Mouse (Mus musculus) forebrain, embryonic 15.5 days (tissue): Measurements from ENCODE around the gene Trim11. TPM values are rescaled to one million over a fixed set of nuclear protein-coding genes. Genes with fewer than 3 reads are reported as not detected.
"Not testable (repeated sequence)": the region's sequence is repeated elsewhere in the genome, so short reads cannot be mapped to it uniquely, and the experiment has no call there.

ENCODE experiments used
- ATAC-seq: fragments of 200-750 bp; cut with Nextera tagmentation; replicated peaks from 2 replicates; pipeline ENCODE4 v1.8.0; 2017; ENCODE audit warnings: mild to moderate bottlenecking, moderate TSS enrichment, moderate library complexity
- H3K27ac ChIP-seq: fragments of 300-500 bp; sonication (generic); replicated peaks from 2 replicates; pipeline ENCODE4 v1.5.1; 2015; ENCODE audit warnings: mild to moderate bottlenecking, inconsistent platforms
- H3K27me3 ChIP-seq: fragments of 300-500 bp; sonication (generic); 2 replicates; pipeline ENCODE4 v1.6.1; 2015; ENCODE audit warnings: inconsistent platforms
- H3K36me3 ChIP-seq: fragments of 300-500 bp; sonication (generic); 2 replicates; pipeline ENCODE4 v1.6.1; 2015; ENCODE audit warnings: mild to moderate bottlenecking, inconsistent platforms
- H3K4me1 ChIP-seq: fragments of 300-500 bp; sonication (generic); 2 replicates; pipeline ENCODE4 v1.6.1; 2015; ENCODE audit warnings: inconsistent platforms
- H3K4me2 ChIP-seq: fragments of 300-500 bp; sonication (generic); replicated peaks from 2 replicates; pipeline ENCODE4 v1.6.1; 2015; ENCODE audit warnings: mild to moderate bottlenecking, inconsistent platforms
- H3K4me3 ChIP-seq: fragments of 300-500 bp; sonication (generic); 2 replicates; pipeline ENCODE4 v1.5.1; 2015; ENCODE audit warnings: mild to moderate bottlenecking, inconsistent platforms
- H3K9ac ChIP-seq: fragments of 300-500 bp; sonication (generic); replicated peaks from 2 replicates; pipeline ENCODE4 v1.6.1; 2015; ENCODE audit warnings: mild to moderate bottlenecking, inconsistent platforms
- H3K9me3 ChIP-seq: fragments of 300-500 bp; sonication (generic); 2 replicates; pipeline ENCODE4 v1.6.1; 2016; ENCODE audit warnings: inconsistent platforms
- WGBS: fragments of 180-500 bp; shearing (Covaris S2); methylation state at CpG from one replicate; pipeline ENCODE4 v1.1.7; 2015; ENCODE audit warnings: mixed read lengths; 5-methylcytosine and 5-hydroxymethylcytosine counted together
- polyA plus RNA-seq: library from polyadenylated mRNA; unstranded; fragments of >200 nt; fragmentation: Nextera tagmentation; extraction: Ambion mirVana; gene quantifications from 2 replicates; pipeline ENCODE4 v1.2.1, GENCODE M21; 2015

The Trim11 gene
- polyA plus RNA-seq, 1 experiment from 2014 or later = 24.8 TPM

GRCm38 (mm10) chr11:58948542-58949479 is 29.1 kb upstream of the Trim11 start, which contains the start of gene Hist3h2ba:
Gene Hist3h2ba (plus strand): TSS chr11:58948920.
- Histone ChIP-seq H3K4me1 (peaks cover 32% of the 10 kb centered on the region), H3K27me3 (no peaks in the 10 kb centered on the region), H3K27ac (peak within 1 kb of the TSS; percentile 100), H3K9ac (peak within 1 kb of the TSS; percentile 93), H3K4me2 (peak within 1 kb of the TSS; percentile 71), H3K9me3 (no peaks in the 10 kb centered on the region), H3K4me3 (peak within 1 kb of the TSS; percentile 69), H3K36me3 (no peaks in the 10 kb centered on the region)
- peak; percentile 92 for ATAC-seq
- WGBS = under 1% methylated on average over 48 of the region's 48 CpGs

GRCm38 (mm10) chr11:58949480-58950431 is 28.1 kb upstream of the Trim11 start:
- Histone ChIP-seq H3K27me3 (no peaks in the 10 kb centered on the region), H3K4me2 (peak overlapping the region; percentile 71), H3K9ac (peak overlapping the region; percentile 93), H3K4me1 (peaks cover 32% of the 10 kb centered on the region), H3K36me3 (no peaks in the 10 kb centered on the region), H3K4me3 (peak overlapping the region; percentile 69), H3K9me3 (no peaks in the 10 kb centered on the region), H3K27ac (peak overlapping the region; percentile 100)
- peak; percentile 60 for ATAC-seq
- under 1% methylated on average over 20 of the region's 20 CpGs for WGBS

GRCm38 (mm10) chr11:58951210-58951609 is 26.7 kb upstream of the Trim11 start:
- Histone ChIP-seq H3K27me3 (no peaks in the 10 kb centered on the region), H3K4me2 (peak overlapping the region; percentile 71), H3K4me3 (peak overlapping the region; percentile 69; the same call in 1 of the 2 replicates), H3K9ac (peak overlapping the region; percentile 93; the same call in 1 of the 2 replicates), H3K4me1 (peaks cover 34% of the 10 kb centered on the region), H3K36me3 (no peaks in the 10 kb centered on the region), H3K9me3 (no peaks in the 10 kb centered on the region), H3K27ac (peak overlapping the region; percentile 100)
- 50% methylated on average over 5 of the region's 5 CpGs for WGBS
- no peak for ATAC-seq

- ATAC-seq = peak; percentile 31
- WGBS = 1% methylated on average over 33 of the region's 33 CpGs
- no peaks in the 10 kb centered on the region for H3K36me3 ChIP-seq
- H3K27me3 ChIP-seq = no peaks in the 10 kb centered on the region
- H3K27ac ChIP-seq = peak overlapping the region; percentile 98
- peak overlapping the region; percentile 71 for H3K9ac ChIP-seq
- H3K4me2 ChIP-seq = peak overlapping the region; percentile 56
- no peaks in the 10 kb centered on the region for H3K9me3 ChIP-seq
- H3K4me3 ChIP-seq = peak overlapping the region; percentile 99
- H3K4me1 ChIP-seq = peaks cover 52% of the 10 kb centered on the region
Observed at GRCm38 (mm10) chr11:58953351-58954169, 24.3 kb upstream of the Trim11 start.

- H3K9ac ChIP-seq = peak overlapping the region; percentile 71
- not testable (repeated sequence) for H3K36me3 ChIP-seq, H3K27me3 ChIP-seq, H3K9me3 ChIP-seq
- peak overlapping the region; percentile 98 for H3K27ac ChIP-seq
- peak overlapping the region; percentile 56 for H3K4me2 ChIP-seq
- peaks cover 57% of the 10 kb centered on the region for H3K4me1 ChIP-seq
- H3K4me3 ChIP-seq = peak overlapping the region; percentile 99
- under 1% methylated on average over 17 of the region's 17 CpGs for WGBS
- ATAC-seq = peak; percentile 31; the same call in 1 of the 2 replicates
Observed at GRCm38 (mm10) chr11:58954170-58954419, 23.8 kb upstream of the Trim11 start.

GRCm38 (mm10) chr11:58954420-58955142 is 23.3 kb upstream of the Trim11 start, which contains the start of the genes Hist3h2a and Trim17:
Gene Hist3h2a (plus strand): TSS chr11:58954685.
Gene Trim17 (plus strand): TSS chr11:58954685.
- Histone ChIP-seq H3K9me3 (no peaks in the 10 kb centered on the region), H3K4me1 (peaks cover 62% of the 10 kb centered on the region), H3K4me2 (peak within 1 kb of the TSS; percentile 79), H3K4me3 (peak within 1 kb of the TSS; percentile 99), H3K27me3 (no peaks in the 10 kb centered on the region), H3K27ac (peak within 1 kb of the TSS; percentile 98), H3K9ac (peak within 1 kb of the TSS; percentile 100), H3K36me3 (no peaks in the 10 kb centered on the region)
- WGBS = under 1% methylated on average over 49 of the region's 49 CpGs
- peak; percentile 87 for ATAC-seq

GRCm38 (mm10) chr11:58955143-58955867 is 22.6 kb upstream of the Trim11 start:
- Histone ChIP-seq H3K4me2 (peak overlapping the region; percentile 79), H3K9me3 (no peaks in the 10 kb centered on the region), H3K27me3 (no peaks in the 10 kb centered on the region), H3K4me3 (peak overlapping the region; percentile 99), H3K36me3 (no peaks in the 10 kb centered on the region), H3K9ac (peak overlapping the region; percentile 100), H3K4me1 (peaks cover 68% of the 10 kb centered on the region), H3K27ac (peak overlapping the region; percentile 98)
- under 1% methylated on average over 20 of the region's 20 CpGs for WGBS
- no peak; the same call in 1 of the 2 replicates for ATAC-seq

GRCm38 (mm10) chr11:58955868-58956257 is 22.0 kb upstream of the Trim11 start:
- no peak for ATAC-seq
- Histone ChIP-seq H3K4me1 (peaks cover 66% of the 10 kb centered on the region), H3K9ac (peak overlapping the region; percentile 100), H3K4me3 (peak overlapping the region; percentile 99), H3K27ac (peak overlapping the region; percentile 98), H3K9me3 (no peaks in the 10 kb centered on the region), H3K4me2 (peak overlapping the region; percentile 79), H3K36me3 (no peaks in the 10 kb centered on the region), H3K27me3 (no peaks in the 10 kb centered on the region)
- 8% methylated on average over 8 of the region's 8 CpGs for WGBS

- ATAC-seq = no peak
- no peaks in the 10 kb centered on the region for H3K9me3 ChIP-seq
- H3K4me2 ChIP-seq = peak overlapping the region; percentile 79
- no peaks in the 10 kb centered on the region for H3K27me3 ChIP-seq
- 72% methylated on average over 5 of the region's 5 CpGs for WGBS
- H3K36me3 ChIP-seq = no peaks in the 10 kb centered on the region
- H3K27ac ChIP-seq = peak overlapping the region; percentile 47
- peak overlapping the region; percentile 99 for H3K4me3 ChIP-seq
- H3K4me1 ChIP-seq = peaks cover 51% of the 10 kb centered on the region
- H3K9ac ChIP-seq = peak overlapping the region; percentile 100
Observed at GRCm38 (mm10) chr11:58957226-58957914, 20.5 kb upstream of the Trim11 start.

- H3K36me3 ChIP-seq = no peaks in the 10 kb centered on the region
- ATAC-seq = no peak
- H3K9ac ChIP-seq = 0 out of 2 replicates have a peak overlapping the region, but pooled peaks have one; percentile 100
- H3K4me2 ChIP-seq = peak overlapping the region; percentile 79
- WGBS = 86% methylated on average over 6 of the region's 6 CpGs
- H3K4me3 ChIP-seq = peak overlapping the region; percentile 99
- no peak overlapping the region for H3K27ac ChIP-seq
- H3K27me3 ChIP-seq = no peaks in the 10 kb centered on the region
- H3K9me3 ChIP-seq = no peaks in the 10 kb centered on the region
- peaks cover 46% of the 10 kb centered on the region for H3K4me1 ChIP-seq
Observed at GRCm38 (mm10) chr11:58958536-58958935, 19.4 kb upstream of the Trim11 start.
